Mouse (Mus musculus): ENCODE data around the gene Tmub2. TPM values are rescaled to one million over a fixed set of nuclear protein-coding genes. Genes with fewer than 3 reads are reported as not detected.

Gene Tmub2
- total and polyA plus RNA-seq, 3 experiments, result 27.0 to 32.9 (median 31.0) TPM

- no peak for DNase-seq (ENCODE audit: extremely low read depth)
- Histone ChIP-seq H3K4me3 (replicated peaks in 1 of 3; ENCODE audit: low read depth in 2 of 3, low read length in 2 of 3, poor library complexity in 1 of 3) (no peak overlapping the region), H3K9ac (ENCODE audit: insufficient read depth, low read depth) (no peak overlapping the region), H3K4me2 (ENCODE audit: insufficient read depth, low read depth, poor library complexity, severe bottlenecking) (no peak overlapping the region), H3K4me1 (ENCODE audit: control insufficient read depth in 1 of 2, insufficient read depth in 2 of 2) (peaks cover 0 to 15% of the 10 kb centered on the region in 2 experiments; a peak in 2 of 4 replicates), H3K36me3 (replicated peaks in 1 of 2; ENCODE audit: control insufficient read depth in 1 of 2, insufficient read depth in 1 of 2, low read length in 1 of 2) (peaks cover 29 to 43% of the 10 kb centered on the region in 2 experiments), H3K79me2 (replicated peaks; ENCODE audit: control insufficient read depth, extremely low read depth, insufficient read depth, poor library complexity, severe bottlenecking) (no peaks in the 10 kb centered on the region), H3K27ac (ENCODE audit: insufficient read depth, low read depth) (no peak overlapping the region), H3K27me3 (replicated peaks) (peaks cover 4% of the 10 kb centered on the region), H3K9me3 (replicated peaks; ENCODE audit: low read length) (no peaks in the 10 kb centered on the region)
- dilution Hi-C loops (cut with MboI; ENCODE audit: extremely low pct_ligation_motif_present, extremely low pct_unique_long_range_greater_than_20kb, low sequenced_read_pairs) (no loop called here), in situ Hi-C loops (cut with MboI; ENCODE audit: low pct_ligation_motif_present, low pct_unique_long_range_greater_than_20kb, low sequenced_read_pairs) (no loop called here)
- TF ChIP-seq MEF2A (IDR thresholded peaks at IDR 0.05; ENCODE audit: borderline replicate concordance, low read depth, low read length), result no peak
- no peak for TF ChIP-seq RAD21 (IDR thresholded peaks at IDR 0.05; ENCODE audit: low read depth, low read length)
- TF ChIP-seq TBP (conservative IDR thresholded peaks at IDR 0.05; ENCODE audit: low read depth, low read length), result no peak
- TF ChIP-seq POLR2A (IDR thresholded peaks at IDR 0.05; ENCODE audit: low read depth, low read length), result no peak
- no peak for TF ChIP-seq MAZ (IDR thresholded peaks at IDR 0.05; ENCODE audit: low read depth, low read length)
- no peak for TF ChIP-seq UBTF (IDR thresholded peaks at IDR 0.05; ENCODE audit: low read depth, low read length)
Observed at GRCm38 (mm10) chr11:102266631-102267355, 17.9 kb upstream of the Tmub2 start.

DNA sequence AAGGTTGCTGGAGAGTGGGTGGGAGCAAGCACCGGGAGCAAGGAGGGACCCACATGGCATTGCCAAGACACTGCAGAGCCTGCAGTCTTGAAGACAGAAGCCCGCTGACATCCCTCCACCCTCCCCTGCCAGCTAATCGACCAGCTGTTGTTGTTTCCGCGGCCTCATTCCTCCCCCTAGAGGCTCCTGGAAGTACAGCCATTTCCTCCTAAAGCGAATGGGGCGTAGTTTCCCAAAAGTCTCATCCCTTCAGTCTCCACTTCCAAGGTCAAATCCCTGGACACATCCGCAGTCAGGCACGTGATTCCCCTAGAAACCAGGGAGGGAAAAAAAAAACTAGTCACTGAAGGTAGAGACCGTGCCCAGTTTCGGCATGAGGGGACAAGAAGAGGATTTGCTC, 17.3 kb upstream of the Tmub2 start:
- Histone ChIP-seq H3K27me3 (replicated peaks) (peaks cover 6% of the 10 kb centered on the region), H3K9ac (ENCODE audit: insufficient read depth, low read depth) (no peak overlapping the region), H3K4me2 (ENCODE audit: insufficient read depth, low read depth, poor library complexity, severe bottlenecking) (peak overlapping the region; percentile 23; the same call in 1 of the 2 replicates), H3K36me3 (replicated peaks in 1 of 2; ENCODE audit: control insufficient read depth in 1 of 2, insufficient read depth in 1 of 2, low read length in 1 of 2) (peaks cover 24 to 36% of the 10 kb centered on the region in 2 experiments), H3K4me3 (replicated peaks in 1 of 3; ENCODE audit: low read depth in 2 of 3, low read length in 2 of 3, poor library complexity in 1 of 3) (no peak overlapping the region), H3K9me3 (replicated peaks; ENCODE audit: low read length) (no peaks in the 10 kb centered on the region), H3K79me2 (replicated peaks; ENCODE audit: control insufficient read depth, extremely low read depth, insufficient read depth, poor library complexity, severe bottlenecking) (no peaks in the 10 kb centered on the region), H3K4me1 (ENCODE audit: control insufficient read depth in 1 of 2, insufficient read depth in 2 of 2) (peaks cover 0 to 15% of the 10 kb centered on the region in 2 experiments; a peak in 2 of 4 replicates), H3K27ac (ENCODE audit: insufficient read depth, low read depth) (no peak overlapping the region)
- dilution Hi-C loops (cut with MboI; ENCODE audit: extremely low pct_ligation_motif_present, extremely low pct_unique_long_range_greater_than_20kb, low sequenced_read_pairs), result no loop called here
- peak; percentile 68 for TF ChIP-seq SIN3A (IDR thresholded peaks at IDR 0.05; ENCODE audit: low read length)
- TF ChIP-seq CHD1 (IDR thresholded peaks at IDR 0.05; ENCODE audit: low read depth, low read length), result no peak
- no peak for TF ChIP-seq EP300 (IDR thresholded peaks at IDR 0.05; ENCODE audit: low read length)
- TF ChIP-seq SMC3 (IDR thresholded peaks at IDR 0.05; ENCODE audit: low read depth, low read length), result peak; percentile 64
- TF ChIP-seq ELF1 (IDR thresholded peaks at IDR 0.05; ENCODE audit: low read depth, low read length), result peak; percentile 51
- TF ChIP-seq BHLHE40 (IDR thresholded peaks at IDR 0.05; ENCODE audit: low read depth, low read length), result peak; percentile 36
- peak; percentile 81 for TF ChIP-seq RAD21 (IDR thresholded peaks at IDR 0.05; ENCODE audit: low read depth, low read length)
- TF ChIP-seq MAZ (IDR thresholded peaks at IDR 0.05; ENCODE audit: low read depth, low read length), result peak; percentile 85
- TF ChIP-seq CTCF (conservative IDR thresholded peaks at IDR 0.05 in 1 of 2, IDR thresholded peaks at IDR 0.05 in 1 of 2; ENCODE audit: low read depth in 2 of 2, low read length in 2 of 2), result peak; percentile 29 to 85
- no peak for TF ChIP-seq POLR2A (IDR thresholded peaks at IDR 0.05; ENCODE audit: low read depth, low read length)
- no peak for TF ChIP-seq ZNF384 (IDR thresholded peaks at IDR 0.05; ENCODE audit: low read depth, low read length)
- peak; percentile 62 for DNase-seq (ENCODE audit: extremely low read depth)
- in situ Hi-C loops (cut with MboI; ENCODE audit: low pct_ligation_motif_present, low pct_unique_long_range_greater_than_20kb, low sequenced_read_pairs), result no loop called here

Measured in CH12.LX (cell line).